Mouse (Mus musculus): ENCODE measurements around the gene Rnpep. TPM values are rescaled to one million over a fixed set of nuclear protein-coding genes. Genes with fewer than 3 reads are reported as not detected.

Rnpep gene
- total RNA-seq (2014; rRNA removed), result 76.3 and 79.7 TPM in 2 replicates
- polyA plus RNA-seq (2015; fragmentation: Nextera tagmentation; extraction: Ambion mirVana), result 49.2 and 52.4 TPM in 2 replicates

GRCm38 (mm10) chr1:135283826-135284291, at the start of gene Rnpep:
Gene Rnpep, minus strand, starts transcription at chr1:135284084.
- Histone ChIP-seq H3K27ac (ENCODE audit: low read depth, low read length) (peak within 1 kb of the TSS; percentile 89), H3K4me3 (ENCODE audit: low read depth, low read length) (peak within 1 kb of the TSS; percentile 85), H3K4me2 (ENCODE audit: low read depth, low read length, poor library complexity, severe bottlenecking) (peak within 1 kb of the TSS; percentile 88), H3K27me3 (ENCODE audit: insufficient read depth, low read length) (no peaks in the 10 kb centered on the region), H3K9ac (replicated peaks; ENCODE audit: low read length, poor library complexity, severe bottlenecking) (peak within 1 kb of the TSS; percentile 95), H3K9me3 (ENCODE audit: low read length) (no peaks in the 10 kb centered on the region), H3K36me3 (ENCODE audit: insufficient read depth, low read length) (no peaks in the 10 kb centered on the region; the same call in 1 of the 2 replicates), H3K4me1 (ENCODE audit: insufficient read depth, low read length) (no peaks in the 10 kb centered on the region)
- under 1% methylated on average over 39 of the region's 39 CpGs for WGBS
- no peak for TF ChIP-seq CTCF (IDR thresholded peaks at IDR 0.05)
- DNase-seq (ENCODE audit: low spot score) (peak; percentile 78), ATAC-seq (ENCODE audit: low FRiP score) (peak; percentile 85)

- no peak overlapping the region for H3K27ac ChIP-seq (ENCODE audit: low read depth, low read length)
- 74% methylated on average over 6 of the region's 6 CpGs for WGBS
- no peak for TF ChIP-seq CTCF (IDR thresholded peaks at IDR 0.05)
- H3K4me1 ChIP-seq (ENCODE audit: insufficient read depth, low read length), result no peaks in the 10 kb centered on the region
- no peak for ATAC-seq (ENCODE audit: low FRiP score)
- H3K9ac ChIP-seq (replicated peaks; ENCODE audit: low read length, poor library complexity, severe bottlenecking), result no peak overlapping the region
- DNase-seq (ENCODE audit: low spot score), result no peak
- H3K4me2 ChIP-seq (ENCODE audit: low read depth, low read length, poor library complexity, severe bottlenecking), result no peak overlapping the region
- no peaks in the 10 kb centered on the region for H3K27me3 ChIP-seq (ENCODE audit: insufficient read depth, low read length)
- H3K4me3 ChIP-seq (ENCODE audit: low read depth, low read length), result no peak overlapping the region
- H3K9me3 ChIP-seq (ENCODE audit: low read length), result no peaks in the 10 kb centered on the region
- no peaks in the 10 kb centered on the region for H3K36me3 ChIP-seq (ENCODE audit: insufficient read depth, low read length)
Observed at GRCm38 (mm10) chr1:135330578-135330977, 46.7 kb upstream of the Rnpep start.

GRCm38 (mm10) chr1:135328368-135328767, 44.5 kb upstream of the Rnpep start:
- ATAC-seq (ENCODE audit: low FRiP score) (no peak), DNase-seq (ENCODE audit: low spot score) (no peak)
- H3K9me3 ChIP-seq (ENCODE audit: low read length), result no peaks in the 10 kb centered on the region
- H3K4me2 ChIP-seq (ENCODE audit: low read depth, low read length, poor library complexity, severe bottlenecking), result no peak overlapping the region
- H3K36me3 ChIP-seq (ENCODE audit: insufficient read depth, low read length), result no peaks in the 10 kb centered on the region
- H3K4me1 ChIP-seq (ENCODE audit: insufficient read depth, low read length), result no peaks in the 10 kb centered on the region
- no peak overlapping the region for H3K4me3 ChIP-seq (ENCODE audit: low read depth, low read length)
- H3K27ac ChIP-seq (ENCODE audit: low read depth, low read length), result no peak overlapping the region
- no peaks in the 10 kb centered on the region for H3K27me3 ChIP-seq (ENCODE audit: insufficient read depth, low read length)
- H3K9ac ChIP-seq (replicated peaks; ENCODE audit: low read length, poor library complexity, severe bottlenecking), result no peak overlapping the region
- 70% methylated on average over 5 of the region's 5 CpGs for WGBS
- TF ChIP-seq CTCF (IDR thresholded peaks at IDR 0.05), result no peak

- 78% methylated on average over 2 of the region's 2 CpGs for WGBS
- no peak overlapping the region for H3K27ac ChIP-seq (ENCODE audit: low read depth, low read length)
- TF ChIP-seq CTCF (IDR thresholded peaks at IDR 0.05), result no peak
- no peak overlapping the region for H3K4me3 ChIP-seq (ENCODE audit: low read depth, low read length)
- no peak overlapping the region for H3K9ac ChIP-seq (replicated peaks; ENCODE audit: low read length, poor library complexity, severe bottlenecking)
- no peaks in the 10 kb centered on the region for H3K4me1 ChIP-seq (ENCODE audit: insufficient read depth, low read length)
- ATAC-seq (ENCODE audit: low FRiP score) (no peak), DNase-seq (ENCODE audit: low spot score) (no peak)
- H3K36me3 ChIP-seq (ENCODE audit: insufficient read depth, low read length), result no peaks in the 10 kb centered on the region
- no peaks in the 10 kb centered on the region for H3K9me3 ChIP-seq (ENCODE audit: low read length)
- H3K27me3 ChIP-seq (ENCODE audit: insufficient read depth, low read length), result no peaks in the 10 kb centered on the region
- H3K4me2 ChIP-seq (ENCODE audit: low read depth, low read length, poor library complexity, severe bottlenecking), result no peak overlapping the region
Observed at GRCm38 (mm10) chr1:135325934-135326333, 42.0 kb upstream of the Rnpep start.

- DNase-seq (ENCODE audit: low spot score) (no peak), ATAC-seq (ENCODE audit: low FRiP score) (no peak)
- H3K27me3 ChIP-seq (ENCODE audit: insufficient read depth, low read length), result no peaks in the 10 kb centered on the region
- no peak within 1 kb of the TSS for H3K4me3 ChIP-seq (ENCODE audit: low read depth, low read length)
- WGBS, result 17% methylated on average over 8 of the region's 8 CpGs
- no peaks in the 10 kb centered on the region for H3K4me1 ChIP-seq (ENCODE audit: insufficient read depth, low read length)
- H3K9ac ChIP-seq (replicated peaks; ENCODE audit: low read length, poor library complexity, severe bottlenecking), result no peak within 1 kb of the TSS
- H3K36me3 ChIP-seq (ENCODE audit: insufficient read depth, low read length), result no peaks in the 10 kb centered on the region
- H3K9me3 ChIP-seq (ENCODE audit: low read length), result no peaks in the 10 kb centered on the region
- no peak for TF ChIP-seq CTCF (IDR thresholded peaks at IDR 0.05)
- H3K27ac ChIP-seq (ENCODE audit: low read depth, low read length), result no peak within 1 kb of the TSS
- no peak within 1 kb of the TSS for H3K4me2 ChIP-seq (ENCODE audit: low read depth, low read length, poor library complexity, severe bottlenecking)
Observed at GRCm38 (mm10) chr1:135324571-135324970, 40.7 kb upstream of the Rnpep start, which contains the start of gene Lmod1. Gene Lmod1, plus strand, starts transcription at chr1:135324807.

- no peaks in the 10 kb centered on the region for H3K9me3 ChIP-seq (ENCODE audit: low read length)
Observed at GRCm38 (mm10) chr1:135323367-135323901, 39.5 kb upstream of the Rnpep start.

More at GRCm38 (mm10) chr1:135323367-135323901, 39.5 kb upstream of the Rnpep start:
- Histone ChIP-seq H3K4me3 (ENCODE audit: low read depth, low read length) (no peak overlapping the region), H3K36me3 (ENCODE audit: insufficient read depth, low read length) (no peaks in the 10 kb centered on the region), H3K27me3 (ENCODE audit: insufficient read depth, low read length) (no peaks in the 10 kb centered on the region), H3K4me2 (ENCODE audit: low read depth, low read length, poor library complexity, severe bottlenecking) (no peak overlapping the region), H3K9ac (replicated peaks; ENCODE audit: low read length, poor library complexity, severe bottlenecking) (no peak overlapping the region), H3K27ac (ENCODE audit: low read depth, low read length) (no peak overlapping the region), H3K4me1 (ENCODE audit: insufficient read depth, low read length) (no peaks in the 10 kb centered on the region)
- DNase-seq (ENCODE audit: low spot score) (no peak), ATAC-seq (ENCODE audit: low FRiP score) (no peak)
- TF ChIP-seq CTCF (IDR thresholded peaks at IDR 0.05), result no peak
- 84% methylated on average over 7 of the region's 7 CpGs for WGBS
